Mouse (Mus musculus): ENCODE measurements around the gene Mrpl49. TPM values are rescaled to one million over a fixed set of nuclear protein-coding genes. Genes with fewer than 3 reads are reported as not detected.

The Mrpl49 gene
- total RNA-seq (2012; rRNA removed): 55.9 and 62.7 TPM in 2 replicates

DNA sequence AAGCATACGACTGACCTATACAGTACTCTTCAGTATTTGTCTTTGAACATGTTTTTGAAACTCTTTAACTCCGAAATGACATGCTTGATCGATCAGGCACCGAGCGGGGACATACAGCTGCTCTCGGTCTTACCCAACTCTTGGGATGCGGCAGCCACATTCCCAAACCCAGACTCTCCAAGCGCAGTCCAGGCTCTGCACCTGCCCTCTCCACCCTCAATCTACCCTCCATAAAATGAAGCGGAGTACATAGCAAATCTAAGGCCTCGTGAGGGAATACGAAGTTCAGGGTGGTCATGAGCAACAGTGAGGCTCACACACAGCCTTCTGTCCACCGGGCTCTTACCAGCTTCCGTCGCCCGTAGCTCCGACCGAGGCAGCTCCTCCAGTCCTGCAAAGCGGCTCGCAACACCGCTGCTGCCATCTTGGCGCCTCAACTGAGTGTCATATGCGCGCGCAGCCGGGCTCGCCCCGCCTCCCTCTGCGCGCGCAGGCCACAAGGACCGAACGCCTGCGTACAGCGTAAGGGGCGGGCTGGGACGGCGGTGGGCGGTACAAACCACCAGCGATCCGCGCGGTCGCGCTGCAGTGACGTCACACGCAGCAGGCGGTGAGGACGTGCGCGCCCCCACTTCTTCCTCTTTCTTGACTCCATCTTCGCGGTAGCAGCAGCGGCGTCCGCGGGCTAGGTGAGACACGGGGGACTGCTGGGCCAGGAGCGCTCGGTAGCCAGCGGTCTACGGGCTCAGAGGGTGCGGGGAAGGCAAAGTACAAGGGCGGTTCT lies at the start of gene Mrpl49, which contains the start of gene Fau:
TSS of gene Mrpl49 (minus strand) at position 473 of the 784 bp plus-strand sequence.
TSS of gene Fau (plus strand) at position 532 of the 784 bp plus-strand sequence.
- DNase-seq (ENCODE audit: low read depth, low spot score): peak; percentile 89
- Histone ChIP-seq H3K27ac (ENCODE audit: insufficient read depth, low read depth, low read length, poor library complexity, severe bottlenecking) (peak within 1 kb of the TSS; percentile 87), H3K9ac (ENCODE audit: insufficient read depth, low read depth, low read length, poor library complexity, severe bottlenecking) (peak within 1 kb of the TSS; percentile 96), H3K9me3 (ENCODE audit: control insufficient read depth, insufficient read depth, low read depth, low read length) (no peaks in the 10 kb centered on the region), H3K4me3 (ENCODE audit: insufficient read depth in 1 of 2, low read depth in 1 of 2, low read length in 2 of 2, poor library complexity in 1 of 2, severe bottlenecking in 1 of 2) (peak within 1 kb of the TSS; percentile 95 to 96), H3K4me1 (ENCODE audit: control insufficient read depth in 2 of 2, insufficient read depth in 2 of 2, low read length in 2 of 2, poor library complexity in 1 of 2) (peaks cover 2 to 4% of the 10 kb centered on the region in 2 experiments; a peak in 2 of 4 replicates), H3K36me3 (ENCODE audit: control insufficient read depth, insufficient read depth, low read length, poor library complexity, severe bottlenecking) (peaks cover 48% of the 10 kb centered on the region)
- TF ChIP-seq CHD2 (IDR thresholded peaks at IDR 0.05; ENCODE audit: low read depth, low read length) (no peak), HCFC1 (IDR thresholded peaks at IDR 0.05; ENCODE audit: borderline replicate concordance, insufficient read depth, low read length) (peak; percentile 74; the same call in 1 of the 2 replicates), MAFK (IDR thresholded peaks at IDR 0.05; ENCODE audit: insufficient read depth, low read depth, low read length) (no peak), ZNF384 (IDR thresholded peaks at IDR 0.05; ENCODE audit: low read depth, low read length) (no peak), ZC3H11A (IDR thresholded peaks at IDR 0.05; ENCODE audit: borderline replicate concordance, low read depth, low read length) (no peak)
- in situ Hi-C loops (cut with MboI; ENCODE audit: low sequenced_read_pairs in 2 of 2, unreplicated experiment in 2 of 2): no loop called here

DNA sequence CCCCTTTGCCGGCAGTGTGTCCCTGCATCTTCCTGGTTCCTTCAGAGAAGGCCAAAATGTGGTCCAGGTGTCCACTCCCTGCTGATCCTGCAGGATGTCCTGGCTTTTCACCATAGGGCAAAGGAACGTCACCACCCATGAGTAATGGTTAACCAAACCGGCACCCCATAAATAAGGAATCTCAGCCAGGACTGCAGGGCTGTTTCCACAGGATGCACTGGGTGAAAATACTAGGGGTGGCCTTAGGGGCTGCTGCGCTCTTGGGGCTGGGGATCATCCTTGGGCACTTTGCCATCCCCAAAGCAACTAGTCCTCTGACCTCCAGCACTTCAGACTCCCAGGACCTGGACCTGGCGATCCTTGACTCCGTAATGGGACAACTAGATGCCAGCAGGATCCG lies 48.0 kb upstream of the Mrpl49 start, which contains the start of gene Naaladl1:
TSS of gene Naaladl1 (plus strand) at position 197 of the 400 bp plus-strand sequence.
- no peak for TF ChIP-seq ZNF384 (IDR thresholded peaks at IDR 0.05; ENCODE audit: low read depth, low read length)
- TF ChIP-seq CHD2 (IDR thresholded peaks at IDR 0.05; ENCODE audit: low read depth, low read length): no peak
- no peak for TF ChIP-seq HCFC1 (IDR thresholded peaks at IDR 0.05; ENCODE audit: borderline replicate concordance, insufficient read depth, low read length)
- TF ChIP-seq ZC3H11A (IDR thresholded peaks at IDR 0.05; ENCODE audit: borderline replicate concordance, low read depth, low read length): no peak
- TF ChIP-seq MAFK (IDR thresholded peaks at IDR 0.05; ENCODE audit: insufficient read depth, low read depth, low read length): no peak
- in situ Hi-C loops (cut with MboI; ENCODE audit: low sequenced_read_pairs in 2 of 2, unreplicated experiment in 2 of 2): no loop called here
- H3K4me1 ChIP-seq (ENCODE audit: control insufficient read depth in 2 of 2, insufficient read depth in 2 of 2, low read length in 2 of 2, poor library complexity in 1 of 2): peaks cover 0 to 11% of the 10 kb centered on the region in 2 experiments; a peak in 2 of 4 replicates
- no peak within 1 kb of the TSS for H3K27ac ChIP-seq (ENCODE audit: insufficient read depth, low read depth, low read length, poor library complexity, severe bottlenecking)
- H3K9me3 ChIP-seq (ENCODE audit: control insufficient read depth, insufficient read depth, low read depth, low read length): no peaks in the 10 kb centered on the region
- H3K9ac ChIP-seq (ENCODE audit: insufficient read depth, low read depth, low read length, poor library complexity, severe bottlenecking): peak within 1 kb of the TSS; percentile 17; the same call in 1 of the 2 replicates
- DNase-seq (ENCODE audit: low read depth, low spot score): no peak
- peaks cover 4% of the 10 kb centered on the region; the same call in 1 of the 2 replicates for H3K36me3 ChIP-seq (ENCODE audit: control insufficient read depth, insufficient read depth, low read length, poor library complexity, severe bottlenecking)
- H3K4me3 ChIP-seq (ENCODE audit: insufficient read depth in 1 of 2, low read depth in 1 of 2, low read length in 2 of 2, poor library complexity in 1 of 2, severe bottlenecking in 1 of 2): no peak within 1 kb of the TSS

DNA sequence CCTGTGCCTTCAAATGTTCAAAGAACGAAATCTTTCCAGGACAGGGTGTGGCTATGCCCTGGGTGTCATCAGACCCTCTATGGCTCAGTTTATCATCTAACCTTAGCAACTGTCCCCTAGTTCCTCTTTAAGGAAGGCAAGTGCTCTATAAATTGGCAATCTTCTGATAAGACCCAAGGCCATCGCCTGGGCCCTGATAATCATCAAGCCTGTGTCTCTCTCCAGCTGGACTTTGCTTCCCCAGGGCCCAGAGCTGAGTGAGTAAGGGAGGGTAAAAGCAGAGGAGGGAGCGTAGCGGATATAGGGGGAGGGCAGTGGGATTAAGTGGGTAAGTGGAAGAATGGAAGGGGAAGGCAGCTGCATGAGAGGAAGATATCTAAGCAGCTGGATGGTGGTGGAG lies 46.9 kb upstream of the Mrpl49 start:
- TF ChIP-seq ZC3H11A (IDR thresholded peaks at IDR 0.05; ENCODE audit: borderline replicate concordance, low read depth, low read length) (no peak), MAFK (IDR thresholded peaks at IDR 0.05; ENCODE audit: insufficient read depth, low read depth, low read length) (no peak), ZNF384 (IDR thresholded peaks at IDR 0.05; ENCODE audit: low read depth, low read length) (no peak), CHD2 (IDR thresholded peaks at IDR 0.05; ENCODE audit: low read depth, low read length) (no peak), HCFC1 (IDR thresholded peaks at IDR 0.05; ENCODE audit: borderline replicate concordance, insufficient read depth, low read length) (no peak)
- H3K4me1 ChIP-seq (ENCODE audit: control insufficient read depth in 2 of 2, insufficient read depth in 2 of 2, low read length in 2 of 2, poor library complexity in 1 of 2): peaks cover 0 to 15% of the 10 kb centered on the region in 2 experiments; a peak in 2 of 4 replicates
- no peaks in the 10 kb centered on the region for H3K9me3 ChIP-seq (ENCODE audit: control insufficient read depth, insufficient read depth, low read depth, low read length)
- no peak overlapping the region for H3K27ac ChIP-seq (ENCODE audit: insufficient read depth, low read depth, low read length, poor library complexity, severe bottlenecking)
- in situ Hi-C loops (cut with MboI; ENCODE audit: low sequenced_read_pairs in 2 of 2, unreplicated experiment in 2 of 2): no loop called here
- peaks cover 8% of the 10 kb centered on the region; the same call in 1 of the 2 replicates for H3K36me3 ChIP-seq (ENCODE audit: control insufficient read depth, insufficient read depth, low read length, poor library complexity, severe bottlenecking)
- no peak overlapping the region for H3K9ac ChIP-seq (ENCODE audit: insufficient read depth, low read depth, low read length, poor library complexity, severe bottlenecking)
- no peak overlapping the region for H3K4me3 ChIP-seq (ENCODE audit: insufficient read depth in 1 of 2, low read depth in 1 of 2, low read length in 2 of 2, poor library complexity in 1 of 2, severe bottlenecking in 1 of 2)
- no peak for DNase-seq (ENCODE audit: low read depth, low spot score)

DNA sequence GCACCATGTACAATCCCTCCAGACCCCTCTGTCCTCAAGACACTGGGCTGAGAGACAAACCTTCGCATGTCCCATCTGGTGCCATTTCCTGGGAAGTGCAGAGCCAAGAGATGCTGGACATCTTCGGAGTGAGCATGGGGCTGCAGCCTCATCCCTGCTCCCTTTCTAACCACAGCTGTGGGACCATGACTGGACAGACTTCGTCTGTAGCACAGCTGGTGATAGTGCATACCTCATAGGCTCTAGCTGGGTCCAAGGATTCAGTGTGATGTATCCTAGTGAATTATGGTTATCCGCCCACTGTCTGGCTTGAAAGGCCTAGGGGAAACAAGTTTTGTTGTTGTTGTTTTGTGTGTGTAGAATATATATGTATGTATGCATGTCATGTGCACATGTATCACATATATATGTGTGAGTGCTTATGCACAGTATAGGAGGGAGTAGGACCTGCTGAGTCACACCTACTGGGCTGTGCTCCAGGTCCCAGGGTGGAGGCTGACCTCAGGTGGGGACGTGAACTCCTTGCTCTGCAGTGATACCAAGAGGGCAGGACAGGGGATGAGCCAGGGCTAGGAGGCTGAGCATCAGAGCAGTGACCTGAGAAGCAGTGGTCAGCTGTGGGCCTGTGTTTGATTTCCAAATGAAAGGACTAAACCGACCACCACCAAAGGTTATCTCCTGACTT lies 44.7 kb upstream of the Mrpl49 start:
- in situ Hi-C loops (cut with MboI; ENCODE audit: low sequenced_read_pairs in 2 of 2, unreplicated experiment in 2 of 2): no loop called here
- DNase-seq (ENCODE audit: low read depth, low spot score): no peak
- TF ChIP-seq HCFC1 (IDR thresholded peaks at IDR 0.05; ENCODE audit: borderline replicate concordance, insufficient read depth, low read length) (no peak), ZNF384 (IDR thresholded peaks at IDR 0.05; ENCODE audit: low read depth, low read length) (no peak), ZC3H11A (IDR thresholded peaks at IDR 0.05; ENCODE audit: borderline replicate concordance, low read depth, low read length) (no peak), MAFK (IDR thresholded peaks at IDR 0.05; ENCODE audit: insufficient read depth, low read depth, low read length) (no peak), CHD2 (IDR thresholded peaks at IDR 0.05; ENCODE audit: low read depth, low read length) (no peak)
- H3K36me3 ChIP-seq (ENCODE audit: control insufficient read depth, insufficient read depth, low read length, poor library complexity, severe bottlenecking): peaks cover 20% of the 10 kb centered on the region
- no peaks in the 10 kb centered on the region for H3K9me3 ChIP-seq (ENCODE audit: control insufficient read depth, insufficient read depth, low read depth, low read length)
- no peak overlapping the region for H3K9ac ChIP-seq (ENCODE audit: insufficient read depth, low read depth, low read length, poor library complexity, severe bottlenecking)
- no peak overlapping the region for H3K4me3 ChIP-seq (ENCODE audit: insufficient read depth in 1 of 2, low read depth in 1 of 2, low read length in 2 of 2, poor library complexity in 1 of 2, severe bottlenecking in 1 of 2)
- H3K27ac ChIP-seq (ENCODE audit: insufficient read depth, low read depth, low read length, poor library complexity, severe bottlenecking): no peak overlapping the region
- peaks cover 0 to 15% of the 10 kb centered on the region in 2 experiments; a peak in 2 of 4 replicates for H3K4me1 ChIP-seq (ENCODE audit: control insufficient read depth in 2 of 2, insufficient read depth in 2 of 2, low read length in 2 of 2, poor library complexity in 1 of 2)
